In the genomic region with DNA sequence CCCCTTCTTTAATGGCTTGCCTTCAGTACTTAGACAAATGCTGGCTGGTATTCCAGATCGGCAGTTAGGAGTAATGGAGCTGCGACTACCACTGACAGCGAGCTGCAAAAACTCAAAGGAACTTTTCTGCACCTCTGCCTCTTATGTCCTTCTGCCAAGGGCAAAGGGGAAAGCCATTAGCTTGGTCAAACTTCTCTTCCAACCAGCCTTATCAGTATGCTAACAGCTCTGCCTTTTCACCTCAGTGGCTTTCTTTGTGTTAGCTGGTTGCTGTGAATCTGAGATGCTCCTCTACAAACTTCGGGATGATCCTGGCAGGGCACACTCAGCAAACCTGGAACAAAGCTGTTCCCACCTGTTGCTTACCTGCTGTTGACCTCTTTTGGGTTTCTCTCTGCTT, we compare ENCODE assay signal across 16 mouse cellular contexts.
"Had no signal": no experiment of that assay in that cellular context is flagged by ENCODE, and none has a peak within 500 bp of the region (broad histone marks: within the 10 kb centered on the region; RNA-seq: fewer than 3 reads in every experiment).

No protein-coding gene starts in this region.

- H3K36me3 ChIP-seq: limb, embryonic 12.5 days; liver, embryonic 13.5 days; lung, embryonic 15.5 days; midbrain, embryonic 13.5 days; stomach, embryonic 15.5 days had no signal

- H3K4me3 ChIP-seq: limb, embryonic 12.5 days; liver, embryonic 13.5 days; lung, embryonic 15.5 days; megakaryocyte, embryonic 14.5 days; midbrain, embryonic 13.5 days; stomach, embryonic 15.5 days had no signal

- DNase-seq: kidney, postnatal 25 days; layer of hippocampus, adult 9-11 months; layer of hippocampus, postnatal 36 days; liver; liver, embryonic 13.5 days; liver, postnatal 0 days; lung, postnatal 14 days; right cerebral cortex, postnatal 14 days; thymus, adult 2 months; thymus, postnatal 25 days had no signal

- ATAC-seq: liver, postnatal 0 days; midbrain, embryonic 13.5 days had no signal

- H3K9ac ChIP-seq: limb, embryonic 12.5 days; liver, embryonic 13.5 days; liver, postnatal 0 days; lung, embryonic 15.5 days; midbrain, embryonic 13.5 days; stomach, embryonic 15.5 days had no signal

- H3K4me2 ChIP-seq: limb, embryonic 12.5 days; liver, embryonic 13.5 days; lung, embryonic 15.5 days; midbrain, embryonic 13.5 days; stomach, embryonic 15.5 days had no signal

- H3K4me1 ChIP-seq: midbrain, embryonic 13.5 days; stomach, embryonic 15.5 days had no signal

- H3K9me3 ChIP-seq: limb, embryonic 12.5 days; liver, embryonic 13.5 days; lung, embryonic 15.5 days; megakaryocyte, embryonic 14.5 days; midbrain, embryonic 13.5 days; stomach, embryonic 15.5 days had no signal

- H3K27me3 ChIP-seq: limb, embryonic 12.5 days; liver, embryonic 13.5 days; lung, embryonic 15.5 days; megakaryocyte, embryonic 14.5 days; midbrain, embryonic 13.5 days; stomach, embryonic 15.5 days had no signal

- H3K27ac ChIP-seq: limb, embryonic 12.5 days; liver, embryonic 13.5 days; lung, embryonic 15.5 days; macrophage; midbrain, embryonic 13.5 days; stomach, embryonic 15.5 days had no signal
